Mouse (Mus musculus): Measurements from ENCODE around the gene Eif3k.

Eif3k gene

DNA sequence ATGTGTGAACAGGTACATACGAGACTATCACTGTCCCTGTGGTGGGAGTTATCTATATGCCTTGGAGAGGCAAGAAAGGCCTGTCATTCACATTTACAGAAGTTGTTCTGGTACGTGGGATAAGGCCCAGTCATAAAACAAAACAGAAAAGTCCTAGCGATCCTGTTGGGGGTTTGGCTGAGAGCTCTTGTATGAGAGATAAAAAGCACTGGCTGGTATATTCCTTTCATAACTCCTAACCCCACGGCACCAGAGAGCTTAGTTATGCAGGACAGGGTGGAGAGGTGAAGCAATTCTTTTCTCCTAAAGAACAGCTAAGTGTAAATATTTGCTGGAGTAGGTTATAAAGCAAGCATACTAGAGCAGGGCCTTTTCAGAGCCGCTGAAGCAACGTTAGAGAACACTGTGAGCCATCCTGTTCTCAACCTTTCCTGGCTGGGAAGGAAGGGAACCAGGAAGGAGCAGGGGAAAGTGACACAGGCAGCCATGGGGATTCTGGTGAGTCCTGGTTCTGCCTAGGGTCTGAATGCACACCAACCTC is 22.1 kb downstream of the Eif3k start:
- no peak for DNase-seq (ENCODE audit: inconsistent ontology term)

- DNase-seq (ENCODE audit: inconsistent ontology term): no peak
These were observed 22.9 kb downstream of the Eif3k start for GRCm38 (mm10) chr7:28958770-28959169.

DNA sequence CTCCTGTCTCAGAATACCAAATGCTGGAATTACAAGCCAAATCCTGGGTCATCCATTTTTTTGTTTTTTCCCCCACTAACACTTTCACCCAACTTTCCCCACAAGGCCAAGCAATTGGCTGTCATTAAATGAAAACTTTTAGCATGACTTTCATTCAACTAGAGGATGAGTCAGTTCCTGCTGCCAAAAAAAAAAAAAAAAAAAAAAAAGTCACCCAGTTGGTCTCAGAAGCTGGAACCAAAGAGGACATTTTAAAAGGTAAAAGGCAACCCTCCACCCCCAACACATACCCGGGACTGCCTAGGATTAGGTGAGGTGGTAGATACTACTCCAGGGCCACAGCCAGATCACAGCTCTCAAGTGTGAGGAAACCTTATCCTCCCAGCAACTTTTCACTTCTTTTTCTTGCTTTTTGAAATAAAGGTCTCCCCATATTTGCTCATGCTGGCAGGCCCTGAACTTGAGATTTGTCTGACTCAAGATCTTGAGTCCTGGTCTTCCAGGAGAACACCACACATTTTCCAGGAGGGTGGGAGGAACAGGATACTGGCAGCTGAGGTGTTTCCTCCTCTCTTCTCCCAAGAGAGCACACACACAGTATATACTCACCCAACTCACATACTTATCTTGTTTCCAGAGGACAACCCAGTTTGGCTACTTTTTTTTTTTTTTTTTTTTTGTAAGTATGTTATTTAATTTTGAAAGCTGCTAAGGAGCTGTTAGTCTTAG is 23.5 kb downstream of the Eif3k start:
- DNase-seq (ENCODE audit: inconsistent ontology term): no peak

GRCm38 (mm10) chr7:28957286-28957685 is 24.4 kb downstream of the Eif3k start:
- no peak for DNase-seq (ENCODE audit: inconsistent ontology term)

GRCm38 (mm10) chr7:28956270-28956669 is 25.4 kb downstream of the Eif3k start:
- no peak for DNase-seq (ENCODE audit: inconsistent ontology term)

- DNase-seq (ENCODE audit: inconsistent ontology term): no peak
These were observed 26.3 kb downstream of the Eif3k start for GRCm38 (mm10) chr7:28955295-28955897.

DNA sequence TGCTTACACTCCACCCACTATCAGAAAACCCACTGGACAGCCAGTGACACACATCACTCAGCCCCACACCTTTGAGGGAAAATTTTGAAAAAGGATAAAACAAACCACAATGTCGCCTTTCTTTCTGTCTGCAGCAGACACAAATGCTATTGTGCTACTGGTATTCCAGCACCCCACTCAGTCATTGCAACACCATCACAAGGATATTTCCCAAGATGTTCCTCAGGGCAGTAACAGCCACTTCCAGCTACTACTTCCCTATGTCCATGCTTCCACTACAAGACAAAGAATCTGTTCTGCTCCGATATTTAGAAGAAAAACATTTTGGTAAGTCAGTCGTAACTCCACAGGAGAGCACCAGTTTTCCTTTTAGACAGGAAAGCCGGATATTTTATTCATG is 26.9 kb downstream of the Eif3k start:
- DNase-seq (ENCODE audit: inconsistent ontology term): no peak

- peak; percentile 58 for DNase-seq (ENCODE audit: inconsistent ontology term)
These were observed 27.9 kb downstream of the Eif3k start for GRCm38 (mm10) chr7:28953476-28954376.

- DNase-seq (ENCODE audit: inconsistent ontology term): no peak
These were observed 28.9 kb downstream of the Eif3k start for GRCm38 (mm10) chr7:28952786-28953185.

GRCm38 (mm10) chr7:28951764-28952163 is 29.9 kb downstream of the Eif3k start:
- peak; percentile 68 for DNase-seq (ENCODE audit: inconsistent ontology term)

DNA sequence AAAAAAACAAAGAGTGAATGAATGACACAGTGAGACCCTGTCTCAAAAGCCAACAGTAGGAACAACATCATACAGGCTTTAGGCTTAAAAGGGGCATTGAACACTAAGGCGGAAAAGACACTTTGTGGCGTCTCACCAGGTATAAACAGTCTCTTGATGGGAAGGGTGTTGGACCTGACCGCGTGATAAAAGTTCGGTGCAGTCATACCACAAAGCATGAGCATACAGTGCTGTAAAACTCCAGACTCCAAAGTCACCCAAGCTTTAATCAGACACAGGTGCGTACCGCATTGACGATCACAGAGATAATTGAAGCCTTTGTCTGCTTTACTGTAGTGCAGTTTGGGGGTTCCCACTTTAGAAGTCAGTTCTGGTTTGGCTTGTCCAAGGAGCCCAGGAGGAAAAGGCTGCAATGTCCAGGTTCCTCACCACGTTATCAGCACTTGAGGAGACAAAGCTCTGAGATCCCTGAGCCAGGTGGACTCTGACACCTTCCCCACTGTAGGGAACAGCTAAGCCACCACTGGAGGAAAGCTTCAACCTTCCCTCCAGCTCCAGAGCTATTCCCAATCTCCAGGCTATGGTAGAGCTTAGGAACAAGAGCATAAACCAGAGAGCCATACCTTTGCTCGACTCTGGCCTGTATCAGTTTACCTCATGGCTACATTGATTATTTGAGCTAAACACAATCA is 31.2 kb downstream of the Eif3k start:
- DNase-seq (ENCODE audit: inconsistent ontology term): no peak

GRCm38 (mm10) chr7:28949298-28949697 is 32.4 kb downstream of the Eif3k start:
- DNase-seq (ENCODE audit: inconsistent ontology term): no peak

- DNase-seq (ENCODE audit: inconsistent ontology term): no peak
These were observed 32.9 kb downstream of the Eif3k start for GRCm38 (mm10) chr7:28948746-28949145.

GRCm38 (mm10) chr7:28946271-28946610 is 35.4 kb downstream of the Eif3k start:
- no peak for DNase-seq (ENCODE audit: inconsistent ontology term)

DNA sequence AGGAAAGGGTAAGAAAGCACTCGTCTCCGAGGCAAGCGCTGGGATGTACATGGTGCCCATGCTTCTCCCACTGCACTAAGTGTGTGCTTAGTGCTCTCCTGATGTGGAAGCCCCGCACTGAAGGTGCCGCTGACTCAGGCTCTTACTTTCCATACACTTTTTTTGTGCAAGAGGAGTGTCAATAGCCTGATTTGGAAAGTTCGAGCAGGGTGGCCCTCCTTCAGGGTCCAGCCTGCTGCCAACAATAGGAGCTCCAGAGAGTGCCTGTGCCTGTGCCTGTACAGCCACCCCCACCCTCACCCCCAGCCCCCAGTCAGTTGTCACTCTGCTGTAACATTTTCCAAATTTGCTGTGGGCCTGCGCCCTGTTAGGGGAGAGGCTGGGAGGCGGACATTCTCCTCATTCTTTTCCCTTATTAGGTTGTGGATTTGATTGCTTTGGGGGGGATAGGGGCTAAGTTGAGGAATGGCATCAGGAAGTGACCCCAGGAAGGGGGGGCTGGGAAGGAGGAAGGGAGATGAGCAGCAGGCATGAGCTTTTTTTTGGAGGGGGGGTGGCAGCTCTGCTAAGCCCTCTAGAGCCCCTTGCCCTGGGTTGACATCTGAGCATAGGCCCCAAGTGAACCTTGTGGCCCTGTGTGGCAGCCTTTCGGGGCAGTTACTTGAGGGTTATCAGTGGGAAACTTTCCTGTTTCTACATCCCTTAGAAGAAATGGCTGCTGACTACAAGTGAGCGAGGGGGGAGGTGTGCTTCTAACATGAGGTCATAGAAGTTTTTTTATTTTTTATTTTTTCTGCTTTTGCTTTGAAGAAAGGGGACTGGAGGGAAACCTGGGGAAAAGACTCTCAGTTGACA is 36.0 kb downstream of the Eif3k start:
- DNase-seq (ENCODE audit: inconsistent ontology term): peak; percentile 92

DNA sequence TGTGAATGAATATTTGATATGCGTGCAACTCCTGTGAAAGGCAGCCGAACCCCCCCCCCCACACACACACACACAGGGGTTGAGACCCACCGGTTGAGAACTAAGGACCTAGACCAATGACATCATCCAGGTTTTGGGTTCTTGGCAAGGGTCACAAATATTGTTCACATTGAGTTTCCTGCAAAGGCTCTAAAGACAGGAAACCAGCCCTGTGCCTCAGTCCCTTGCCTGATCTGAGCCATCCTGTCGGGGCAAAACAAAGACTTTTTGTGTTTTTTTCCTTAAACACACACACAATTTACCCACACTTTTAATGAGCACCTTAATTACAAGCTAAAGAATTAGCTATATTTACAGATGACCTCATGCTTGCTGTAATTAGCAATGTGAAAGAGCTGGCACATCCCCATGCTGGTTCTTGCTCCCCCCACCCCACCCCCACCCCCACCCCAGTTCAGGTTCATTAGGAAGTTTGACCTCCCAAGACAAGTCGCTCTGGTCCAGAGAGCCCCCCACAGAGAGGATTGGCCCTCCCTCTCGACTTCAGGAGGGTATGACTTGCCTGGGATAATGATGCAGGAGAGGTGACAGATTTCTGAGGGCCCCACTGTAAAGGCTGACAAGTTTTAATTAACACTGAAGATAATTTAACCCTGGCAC is 36.8 kb downstream of the Eif3k start:
- no peak for DNase-seq (ENCODE audit: inconsistent ontology term)

DNA sequence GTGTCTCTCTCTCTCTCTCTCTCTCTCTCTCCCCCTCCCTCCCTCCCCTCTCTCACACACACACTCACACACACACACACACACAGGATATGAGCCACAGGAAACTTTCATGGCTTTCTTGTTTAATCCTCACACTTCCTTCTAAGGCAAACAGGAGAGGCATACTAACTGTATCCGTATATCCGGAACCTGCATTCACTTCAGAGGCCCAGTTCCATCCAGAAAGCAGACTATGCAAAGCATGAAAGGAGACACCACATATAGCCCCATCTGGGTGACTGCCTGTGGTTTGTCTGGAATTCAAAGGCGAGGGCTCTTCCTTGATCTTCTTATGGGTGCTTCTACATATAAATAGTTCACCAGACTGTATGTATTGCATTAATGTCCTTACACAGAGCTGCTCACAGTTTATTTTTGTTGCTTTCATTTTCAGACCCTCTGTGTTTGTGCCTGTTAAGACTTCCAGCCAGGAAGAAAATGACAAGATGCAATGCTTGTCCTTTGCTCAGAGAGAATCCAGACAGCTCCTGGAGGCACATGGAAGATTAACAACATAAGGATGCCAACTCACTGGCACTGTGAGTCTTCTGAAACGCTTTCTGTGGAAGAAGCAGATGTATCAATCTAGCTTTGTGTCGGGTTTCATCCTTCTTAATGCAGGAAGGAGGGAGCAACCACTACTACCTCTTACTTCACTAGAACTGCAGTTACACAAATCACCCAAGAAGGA is 38.0 kb downstream of the Eif3k start:
- DNase-seq (ENCODE audit: inconsistent ontology term): no peak

DNA sequence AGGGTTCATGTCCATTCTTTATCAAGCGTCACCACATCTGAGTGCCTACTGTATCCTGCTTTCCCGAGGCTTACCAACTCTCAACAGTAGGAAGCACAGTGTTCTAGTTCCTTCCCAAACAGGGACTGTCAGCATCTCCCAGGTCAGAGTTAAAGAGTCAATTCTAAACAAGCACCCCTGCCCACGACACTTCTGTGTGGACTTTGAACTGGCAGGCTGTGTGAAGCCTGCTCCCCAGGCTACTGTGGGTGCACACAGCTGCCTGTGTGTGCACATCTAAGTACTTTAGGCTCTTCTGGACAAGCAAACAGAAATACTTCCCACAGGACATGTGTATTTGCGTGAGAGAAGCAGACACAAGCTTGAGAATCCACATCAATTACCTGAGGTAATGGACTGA is 40.1 kb downstream of the Eif3k start:
- no peak for DNase-seq (ENCODE audit: inconsistent ontology term)

DNA sequence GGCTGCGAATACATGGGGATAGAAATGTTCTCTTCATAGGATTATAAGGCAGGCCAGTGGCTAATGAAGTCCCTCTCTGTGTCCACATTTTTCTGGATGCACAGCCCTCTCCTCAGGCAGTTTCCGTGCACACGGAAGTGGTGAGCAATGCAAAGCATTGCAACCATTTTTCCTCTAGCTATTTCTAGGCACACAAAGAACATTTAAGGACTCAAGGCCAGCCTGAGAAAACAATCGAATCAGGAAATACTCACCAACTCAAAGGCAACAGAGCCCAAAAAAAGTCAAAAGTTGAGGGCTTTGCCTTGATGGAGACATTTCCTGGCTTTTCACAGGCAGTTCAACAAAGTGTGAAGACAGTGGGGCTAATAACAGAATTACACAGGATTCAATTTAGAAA is 40.5 kb downstream of the Eif3k start:
- DNase-seq (ENCODE audit: inconsistent ontology term): no peak
